Mouse (Mus musculus): ENCODE results near the gene Syngr4.

DNA sequence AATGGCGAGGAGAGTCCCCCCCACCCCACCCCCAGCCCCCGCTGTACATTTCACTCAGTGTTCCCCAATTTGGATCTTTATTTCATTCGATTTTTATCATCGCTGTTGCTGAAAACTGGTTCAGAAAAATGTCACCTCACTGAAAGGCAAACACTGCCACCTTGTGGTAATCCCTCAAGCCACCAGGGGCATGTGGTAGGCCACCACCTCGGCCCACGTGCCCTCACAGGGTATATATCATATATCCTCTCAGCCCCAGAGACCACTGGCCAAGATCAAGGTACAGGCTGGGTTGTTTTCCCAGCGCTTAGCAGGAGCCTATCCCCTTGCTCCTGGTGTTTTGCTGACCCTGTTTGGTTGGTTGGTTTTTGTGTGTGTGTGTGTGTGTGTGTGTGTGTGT lies 38.6 kb upstream of the Syngr4 start:
- TF ChIP-seq POLR2A (IDR thresholded peaks at IDR 0.05; ENCODE audit: low read depth, low read length) (no peak), CTCF (IDR thresholded peaks at IDR 0.05; ENCODE audit: extremely low read depth, insufficient read depth, insufficient read length, insufficient replicate concordance) (peak; percentile 77; the same call in 1 of the 2 replicates)

All from spleen, adult 2 months (tissue).